Mouse (Mus musculus) thymus, adult 2 months (tissue): ENCODE measurements around the gene G3bp2.

Source experiments
- CTCF ChIP-seq: fragments of 200-500 bp; IDR thresholded peaks from 2 replicates; pipeline ENCODE4 v1.5.1; 2012; ENCODE audit warnings: mild to moderate bottlenecking, control low read depth, low read length, moderate library complexity, borderline replicate concordance; ENCODE audit not compliant: control insufficient read depth, poor library complexity, insufficient read depth; ENCODE audit errors: extremely low read depth
- POLR2A ChIP-seq: fragments of 200-500 bp; IDR thresholded peaks from 2 replicates; pipeline ENCODE4 v1.6.1; 2012; ENCODE audit warnings: mild to moderate bottlenecking, low read length, control low read depth, moderate library complexity; ENCODE audit not compliant: control insufficient read depth, poor library complexity, insufficient read depth; ENCODE audit errors: extremely low read depth

DNA sequence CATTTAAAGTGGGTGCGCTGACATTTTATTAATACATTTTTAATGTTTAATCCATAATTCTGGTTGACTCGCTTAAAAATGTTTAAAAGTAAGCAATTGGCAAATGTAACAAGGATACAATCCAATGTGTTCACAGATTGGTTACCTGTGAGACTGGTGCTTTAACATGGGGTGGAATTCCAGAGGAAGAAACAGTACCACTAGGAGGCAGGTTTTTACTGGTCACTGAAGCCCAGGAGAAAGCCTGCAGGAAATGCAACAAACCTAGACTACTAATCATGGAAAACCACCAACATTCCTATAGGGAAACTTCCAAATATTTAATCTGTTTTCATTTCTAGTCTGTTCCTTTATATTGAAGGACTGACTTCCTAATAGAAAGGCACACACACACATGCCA lies 20.3 kb downstream of the G3bp2 start:
- TF ChIP-seq POLR2A: no peak
- no peak for TF ChIP-seq CTCF
